Mouse (Mus musculus) hematopoietic stem cell, adult 5-6 weeks (primary cell): ENCODE data around the gene Iqcc. TPM values are rescaled to one million over a fixed set of nuclear protein-coding genes. Genes with fewer than 3 reads are reported as not detected.

Experiments
- ATAC-seq, 2 experiments: fragments of 125-278 bp in 1 of 2; replicated peaks in 1 of 2; 2 replicates each; pipeline ENCODE4 v1.8.0; 2016 to 2017; ENCODE audit warnings: inconsistent platforms in 2 of 2, mild to moderate bottlenecking in 2 of 2, moderate number of reproducible peaks in 2 of 2, low read depth in 1 of 2, moderate TSS enrichment in 1 of 2; ENCODE audit not compliant: low FRiP score in 2 of 2, poor library complexity in 2 of 2, severe bottlenecking in 2 of 2, insufficient read depth in 1 of 2, low TSS enrichment in 1 of 2
- total RNA-seq: library from RNA; stranded (forward); fragments of 172-1452, 232-1000 nt; gene quantifications from 2 replicates; pipeline ENCODE4 v1.2.3, GENCODE M21; 2017

Gene Iqcc
- total RNA-seq, 1 experiment from 2014 or later: 11.4 TPM

DNA sequence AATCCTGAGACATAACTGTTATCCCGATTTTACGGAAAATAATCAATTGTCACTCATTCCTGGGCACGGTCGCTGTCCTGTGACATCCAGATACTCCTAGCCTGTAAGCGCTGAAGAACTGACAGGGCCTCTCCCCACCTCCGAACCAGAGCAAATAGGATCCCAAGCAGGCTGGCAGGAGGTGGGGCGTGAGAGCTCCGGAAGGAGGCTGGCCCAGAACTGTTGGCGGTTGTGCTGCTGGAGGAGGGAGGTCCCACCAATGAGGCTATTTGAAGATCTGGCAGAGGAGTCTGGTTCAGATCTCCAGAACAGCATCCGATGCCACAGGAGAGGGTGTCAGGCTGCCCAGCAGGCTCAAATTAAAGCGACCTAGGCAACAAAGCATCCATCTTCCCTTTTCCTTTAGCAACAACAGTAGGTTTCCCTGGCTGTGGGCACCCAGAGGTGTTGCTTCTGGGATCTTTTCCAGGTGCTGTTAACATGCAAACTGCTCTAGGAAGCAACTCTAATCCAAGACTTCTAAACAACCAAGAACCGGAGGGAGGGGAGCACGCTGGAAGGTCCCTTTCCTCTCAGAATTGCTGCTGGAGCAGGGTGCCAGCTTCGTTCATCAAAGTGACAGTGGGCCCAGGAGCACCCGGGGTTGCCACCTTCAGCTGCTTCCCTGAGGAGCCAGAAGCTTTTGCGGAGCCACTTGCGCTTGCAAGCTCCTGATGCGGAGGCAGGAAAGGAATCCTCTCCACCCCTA, 5.6 kb upstream of the Iqcc start:
- ATAC-seq: peak; percentile 93 to 95

DNA sequence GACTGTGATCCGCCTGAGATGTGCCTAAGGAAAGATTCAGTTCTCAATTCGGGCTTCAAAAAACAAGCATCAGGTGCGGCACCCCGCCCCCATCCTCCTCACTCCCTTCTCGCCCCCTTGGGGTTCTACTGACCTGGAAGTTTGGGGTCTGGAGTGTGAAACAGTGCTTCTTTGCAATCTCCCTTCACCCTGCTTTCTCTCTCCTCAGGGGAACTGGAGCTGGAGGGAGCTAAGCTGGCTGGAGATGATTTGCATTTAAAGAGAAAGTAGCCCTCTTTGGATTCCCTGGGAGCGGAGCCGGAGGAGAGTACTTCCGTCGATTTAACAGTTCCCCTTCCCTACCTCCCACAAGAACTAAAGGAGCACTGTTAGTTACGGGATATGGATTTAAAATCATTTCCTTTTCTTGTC, 4.8 kb upstream of the Iqcc start, which contains the start of gene Ccdc28b:
Gene Ccdc28b, minus strand, starts transcription at position 267 of the 411 bp plus-strand sequence.
- peak in 1 of 2 experiments; percentile 4; a peak in 1 of 4 replicates for ATAC-seq

DNA sequence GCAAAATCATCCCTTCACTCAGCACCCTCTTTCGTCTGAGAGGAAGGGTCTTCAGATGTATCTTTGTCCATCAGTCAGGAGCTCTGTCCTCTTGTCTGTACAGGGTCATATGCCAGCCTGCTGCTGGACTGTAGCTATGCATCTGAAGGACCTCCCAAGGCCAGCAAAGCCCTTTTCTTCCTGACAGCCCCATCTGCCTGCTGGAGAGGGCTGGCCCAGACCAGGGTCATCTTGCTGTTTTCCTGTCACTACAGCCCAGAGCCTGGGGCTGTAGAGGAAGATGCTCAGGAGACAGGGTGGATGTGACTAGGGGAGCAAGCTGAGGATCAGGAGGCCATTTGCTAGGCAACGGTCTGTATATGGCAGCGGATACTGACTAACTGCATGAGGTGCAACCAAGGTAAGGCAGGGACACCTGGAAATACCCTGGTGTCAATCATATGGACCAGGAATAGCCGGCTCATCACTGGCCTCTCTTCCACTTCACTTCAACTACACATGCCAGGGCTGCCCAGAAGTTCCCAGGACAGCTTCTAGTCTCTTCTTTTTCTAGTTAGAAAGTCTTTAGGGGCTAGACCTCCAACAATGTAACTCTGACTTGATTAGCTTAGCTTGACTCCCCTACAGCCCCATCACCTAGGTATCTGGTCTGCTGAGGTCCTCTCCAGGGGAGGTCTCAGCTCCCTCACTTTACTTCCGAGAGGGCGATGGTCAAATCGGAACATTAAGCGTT, 4.1 kb upstream of the Iqcc start:
- ATAC-seq: no peak

DNA sequence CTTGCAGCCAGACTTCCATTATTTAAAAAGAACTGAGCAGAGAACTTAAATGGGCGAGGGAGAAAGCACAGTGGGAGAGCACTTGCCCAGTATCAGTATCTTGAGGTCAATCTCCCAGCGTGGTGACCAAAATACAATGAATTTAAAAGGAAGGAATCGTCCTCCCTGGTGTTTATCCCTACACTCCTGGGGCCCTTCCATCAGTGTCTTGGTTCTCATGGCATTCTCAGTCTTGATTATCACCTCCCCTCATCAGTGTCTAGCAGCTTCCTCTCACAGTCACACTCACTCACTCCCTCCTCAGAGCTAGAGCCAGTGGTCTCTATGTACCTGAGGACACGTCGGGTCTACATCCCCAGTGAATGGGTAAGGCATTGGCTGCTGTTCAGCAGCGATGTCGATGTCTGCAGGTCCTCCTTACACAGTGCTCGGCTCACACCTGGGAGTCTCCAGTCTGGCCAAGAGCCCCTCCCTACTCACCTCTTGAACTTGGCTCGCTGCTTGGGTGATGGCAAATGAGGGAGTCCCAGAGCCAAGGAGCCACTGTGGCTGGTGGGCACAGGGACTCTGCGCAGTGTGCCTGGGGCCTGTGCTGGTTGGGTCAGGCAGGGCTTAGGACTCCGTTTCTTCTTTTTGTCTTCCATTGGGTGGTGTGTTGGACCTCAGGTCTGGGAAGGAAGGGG, 3.4 kb upstream of the Iqcc start:
- ATAC-seq: no peak

DNA sequence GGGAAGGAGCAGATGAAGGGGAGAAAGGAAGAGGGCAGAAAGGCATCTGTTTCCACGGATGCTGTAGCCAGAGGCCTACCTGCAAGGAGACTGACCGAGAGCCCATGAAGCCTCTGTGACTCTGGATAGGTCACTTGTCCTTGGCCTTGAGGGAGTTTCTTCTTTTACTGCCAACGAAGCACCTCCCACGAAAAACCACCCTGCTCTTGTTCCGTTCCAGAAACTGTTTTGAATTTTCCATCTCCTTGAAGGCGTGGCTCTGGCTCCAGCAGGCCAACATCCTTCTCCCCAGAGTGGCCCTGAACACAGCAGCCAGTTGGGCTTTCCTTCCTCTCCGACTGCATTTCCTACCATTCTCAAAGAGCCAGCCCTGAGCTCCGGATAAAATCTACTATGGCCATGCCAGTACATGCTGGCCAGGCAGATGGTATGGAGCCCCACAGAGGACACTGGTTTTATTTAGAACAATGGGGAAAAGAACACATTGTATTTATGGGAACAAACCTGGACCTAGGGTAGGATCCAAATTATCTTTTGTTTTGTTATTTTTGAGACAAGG, 2.5 kb upstream of the Iqcc start:
- ATAC-seq: no peak

DNA sequence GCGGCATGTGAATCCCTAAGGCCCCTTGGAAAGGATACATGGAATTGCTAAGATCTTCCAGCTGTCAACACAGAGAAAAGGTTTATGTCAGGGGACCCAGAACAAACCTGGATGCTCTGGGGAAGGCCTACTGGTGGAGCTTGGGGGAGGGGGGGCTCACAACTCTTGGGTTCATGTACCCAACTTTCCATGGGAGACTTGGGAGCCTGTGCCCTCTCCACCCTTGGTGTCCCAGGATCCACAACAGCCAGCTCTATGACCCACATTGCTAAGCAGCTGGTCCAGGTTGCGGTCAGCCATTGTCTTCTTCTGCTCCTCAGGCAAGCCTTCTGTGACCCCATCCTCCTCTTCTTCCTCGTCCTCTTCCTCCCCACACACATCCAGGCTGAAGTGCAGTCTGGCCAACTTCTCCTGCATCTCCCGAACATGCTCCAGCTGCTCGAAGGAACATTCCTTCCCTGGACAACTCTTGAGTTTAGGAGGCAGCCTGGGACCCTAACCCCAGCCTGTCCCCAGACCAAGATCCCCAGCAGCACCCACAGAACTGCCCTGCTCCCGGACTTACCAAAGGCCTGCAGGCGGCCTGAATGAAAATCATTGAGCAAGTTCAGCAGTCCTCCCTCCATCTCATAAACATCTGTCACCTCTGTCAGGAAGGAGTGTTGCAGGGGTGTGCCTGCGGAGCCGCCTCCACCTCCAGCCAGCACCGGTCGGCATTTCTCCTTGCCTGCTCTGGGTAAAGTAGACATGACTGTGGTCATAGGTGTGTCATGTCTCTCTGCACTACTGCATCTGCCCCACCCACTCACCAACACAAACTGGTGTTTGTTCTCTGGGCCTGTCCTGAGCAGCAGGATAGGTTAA, 1.8 kb upstream of the Iqcc start:
- ATAC-seq: no peak

DNA sequence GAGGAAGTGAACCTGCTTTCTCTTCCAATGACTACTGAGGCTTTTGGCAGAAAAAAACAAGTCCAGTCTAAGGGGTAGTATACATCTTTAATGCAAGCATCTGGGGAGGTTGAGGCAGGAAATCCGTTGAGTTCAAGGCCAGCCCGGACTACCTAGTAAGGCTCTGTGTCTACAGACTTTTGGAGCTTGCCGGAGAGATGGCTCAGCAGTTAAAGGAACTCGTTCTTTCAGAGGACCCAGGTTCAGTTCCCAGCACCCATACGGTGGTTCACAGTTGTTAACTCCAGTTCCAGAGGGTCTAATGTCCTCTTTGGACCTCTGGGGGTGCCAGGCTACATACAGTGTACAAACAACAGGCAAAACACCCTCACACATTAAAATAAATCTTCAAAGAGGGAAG, 868 bp downstream of the Iqcc start:
- no peak for ATAC-seq

DNA sequence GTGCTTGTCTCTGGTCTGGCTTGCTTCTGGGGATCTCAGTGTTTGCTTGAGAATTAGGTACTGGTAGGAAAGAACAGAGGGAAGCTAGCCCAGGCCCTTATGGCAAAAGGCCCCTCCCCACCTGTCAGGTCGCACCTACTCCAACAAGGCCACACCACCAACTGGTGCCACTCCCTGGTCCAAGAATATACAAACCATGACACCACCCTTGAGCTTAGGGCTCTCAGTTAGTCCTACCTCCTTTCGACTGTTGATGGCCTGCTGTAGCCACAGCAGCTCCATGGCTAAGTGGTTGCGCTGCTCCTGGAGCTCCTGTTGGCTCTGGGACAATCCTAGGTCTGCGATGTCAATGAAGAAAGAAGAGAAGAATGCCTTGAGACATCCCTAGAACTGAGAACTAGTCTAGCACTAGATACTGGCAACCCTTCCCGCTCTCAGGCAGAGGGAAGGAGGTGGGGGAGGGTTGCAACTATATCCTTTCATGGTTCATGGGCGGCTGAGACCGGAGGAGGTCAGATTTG, 1.7 kb downstream of the Iqcc start:
- no peak for ATAC-seq

DNA sequence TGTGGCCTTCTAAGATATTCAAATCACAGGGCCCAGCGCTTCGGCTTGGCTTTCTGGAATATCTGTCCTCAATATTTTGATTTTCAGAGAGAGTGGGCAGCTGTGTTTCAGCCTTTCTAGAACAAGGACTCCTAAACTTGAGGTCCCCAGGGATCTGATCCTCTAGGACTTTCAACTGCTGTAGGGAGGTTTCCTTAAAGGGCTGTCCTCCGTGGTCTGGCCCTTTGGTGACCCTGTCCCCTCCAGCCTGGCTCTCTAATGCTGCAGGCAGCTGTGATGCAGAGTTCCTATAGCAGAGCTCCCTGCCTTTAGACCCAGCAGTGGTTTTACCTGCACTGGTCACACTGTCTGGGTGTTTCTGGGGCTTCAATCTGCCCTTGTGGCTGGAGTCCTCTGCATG, 2.3 kb downstream of the Iqcc start:
- no peak for ATAC-seq

DNA sequence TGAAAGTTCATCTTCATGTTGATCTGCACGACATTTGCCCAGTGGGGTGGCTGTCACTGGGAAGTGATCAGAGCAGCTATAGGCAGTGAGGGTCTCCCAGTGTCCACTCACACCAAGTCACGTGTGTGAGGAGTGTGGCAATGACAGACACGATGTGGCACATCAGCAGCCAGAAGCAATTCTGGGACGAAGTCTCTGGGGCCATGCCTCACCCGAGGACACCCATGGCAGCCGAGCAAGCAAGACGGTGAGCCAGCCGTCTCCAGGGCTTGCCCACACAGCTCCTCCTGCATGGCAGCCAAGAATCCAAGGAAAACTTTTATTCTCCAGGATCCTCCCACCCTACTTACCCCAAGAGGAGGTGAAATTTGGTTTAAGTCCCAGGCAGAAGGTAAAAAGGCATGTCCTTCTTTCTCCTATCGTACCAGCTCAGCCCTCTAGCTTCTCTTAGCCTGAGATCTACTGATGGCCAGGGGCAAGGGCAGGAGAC, 3.1 kb downstream of the Iqcc start:
- no peak for ATAC-seq

DNA sequence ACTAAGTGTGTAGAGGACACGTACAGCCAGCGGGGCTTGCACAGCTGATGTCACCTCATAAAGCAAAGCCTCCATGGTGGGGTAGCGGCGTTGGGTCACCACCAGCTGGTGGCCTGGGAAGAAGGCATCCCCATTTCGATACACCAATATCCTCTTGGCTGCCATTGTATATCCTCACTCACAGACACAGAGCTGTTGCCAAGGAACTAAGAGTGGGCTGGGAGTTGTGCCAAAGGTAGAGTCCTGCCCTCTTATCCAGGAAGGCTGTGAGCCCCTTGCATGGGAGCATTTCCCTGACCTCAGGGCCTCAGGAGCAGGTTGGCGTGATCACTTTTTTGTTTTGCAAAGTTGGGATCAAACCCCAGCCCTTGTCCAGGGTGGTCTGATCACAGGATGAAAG, 4.8 kb downstream of the Iqcc start, which contains the start of gene Dcdc2b:
Gene Dcdc2b, minus strand, starts transcription at position 165 of the 400 bp plus-strand sequence.
- ATAC-seq: no peak

DNA sequence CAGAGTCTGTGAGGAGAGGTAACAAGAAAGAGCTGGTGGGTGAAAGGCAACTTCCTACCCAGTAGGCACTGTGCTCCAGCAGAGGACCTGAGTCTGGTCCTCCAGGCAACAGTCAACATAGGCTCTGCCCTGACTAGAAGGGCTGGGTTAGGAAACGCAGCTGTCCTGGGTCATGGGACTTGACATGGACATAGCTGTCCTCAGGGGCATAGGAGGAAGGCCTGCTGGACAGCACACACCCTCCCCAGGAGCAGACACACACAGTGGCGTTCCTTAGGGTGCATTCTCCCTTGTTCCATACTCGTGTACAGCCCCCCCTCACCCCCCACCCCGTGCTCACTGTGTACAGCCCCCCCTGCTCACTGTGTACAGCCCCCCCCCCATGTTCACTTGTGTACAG, 8.4 kb downstream of the Iqcc start:
- ATAC-seq: no peak

DNA sequence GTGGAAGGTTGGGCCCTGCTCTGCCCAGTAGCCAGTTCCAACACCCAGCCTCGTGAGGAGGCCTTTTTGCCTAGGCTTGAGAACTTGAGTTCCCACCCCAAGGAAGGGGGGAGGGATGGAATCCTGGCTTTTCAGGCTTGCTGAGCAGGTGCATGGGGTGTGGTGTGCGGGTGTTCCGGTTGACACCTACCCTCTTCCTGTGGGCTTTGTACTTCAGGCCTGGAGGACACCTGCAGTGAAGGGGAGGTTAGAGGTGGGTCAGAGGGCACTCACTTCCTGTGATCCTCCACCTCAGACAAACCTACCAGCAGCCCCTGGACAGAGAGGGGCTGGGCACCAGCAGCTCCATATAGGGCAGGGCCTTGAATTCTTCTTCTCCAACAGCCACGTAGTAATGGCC, 8.9 kb downstream of the Iqcc start:
- no peak for ATAC-seq

DNA sequence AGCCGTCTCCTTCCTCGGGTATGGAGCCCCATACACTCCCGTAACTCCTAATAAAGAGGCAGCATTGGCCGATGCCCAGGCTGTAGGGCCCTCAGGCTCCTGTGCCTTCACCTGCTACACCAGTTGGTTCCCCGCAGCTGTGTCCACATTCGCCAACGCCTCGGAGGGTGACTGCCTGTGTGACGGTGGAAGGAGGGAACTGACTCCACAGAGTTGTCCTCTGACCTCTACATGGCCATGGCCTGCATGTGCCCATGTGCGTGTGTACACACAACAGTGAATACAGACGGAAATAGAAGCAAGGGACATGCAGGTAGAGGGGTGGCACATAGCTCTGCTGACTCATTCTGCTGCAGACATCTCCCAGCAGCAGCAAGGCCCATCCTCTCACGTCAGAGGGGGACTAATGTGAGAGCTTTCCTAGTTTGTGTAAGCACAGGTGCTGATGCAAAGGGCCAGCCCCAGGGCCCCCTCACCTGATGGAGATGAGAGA, 9.7 kb downstream of the Iqcc start:
- ATAC-seq: no peak

DNA sequence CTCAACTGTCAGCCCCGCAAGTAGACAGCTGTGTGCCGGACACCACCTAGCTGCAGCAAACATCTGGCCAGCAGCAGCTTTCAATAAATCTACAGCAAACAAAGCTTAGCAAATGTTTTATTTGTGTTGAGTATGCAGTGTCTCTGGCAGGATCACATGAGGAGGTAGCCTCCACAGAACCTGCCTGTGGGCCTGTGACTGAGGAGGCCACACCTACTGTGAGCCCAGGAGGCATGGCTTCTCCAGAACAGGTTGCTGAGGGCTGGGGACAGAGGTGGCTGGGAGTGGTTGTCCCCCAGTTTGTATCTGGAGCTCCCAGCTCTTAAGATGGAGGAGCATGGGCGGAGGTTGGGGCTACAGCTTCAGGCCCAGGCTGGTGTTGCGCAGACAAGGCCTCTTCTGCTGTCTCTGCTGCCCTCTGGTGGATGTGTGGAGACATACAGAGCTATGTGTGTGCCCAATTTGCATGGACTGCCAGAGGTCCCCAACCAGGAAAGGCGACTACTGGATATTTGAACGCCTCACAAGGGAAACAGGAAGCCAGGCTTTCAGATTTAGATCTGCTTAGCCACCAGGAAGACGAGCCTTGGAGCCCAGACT, 10.4 kb downstream of the Iqcc start:
- ATAC-seq: peak; percentile 90 to 96
